Mouse (Mus musculus): Measurements from ENCODE around the gene Tcaf2. TPM values are rescaled to one million over a fixed set of nuclear protein-coding genes. Genes with fewer than 3 reads are reported as not detected.

Gene Tcaf2
- polyA plus RNA-seq, 1 experiment from 2014 or later = 2.3 TPM

GRCm38 (mm10) chr6:42616904-42617303, 28.1 kb downstream of the Tcaf2 start:
- 81% methylated on average over 2 of the region's 2 CpGs for WGBS
- Histone ChIP-seq H3K4me1 (no peaks in the 10 kb centered on the region), H3K36me3 (no peaks in the 10 kb centered on the region), H3K9ac (no peak overlapping the region), H3K4me2 (no peak overlapping the region), H3K4me3 (no peak overlapping the region), H3K27ac (replicated peaks) (no peak overlapping the region), H3K27me3 (replicated peaks) (no peaks in the 10 kb centered on the region), H3K9me3 (no peaks in the 10 kb centered on the region)
- no peak for ATAC-seq (ENCODE audit: extremely low read depth, insufficient number of reproducible peaks, low FRiP score, low TSS enrichment)

DNA sequence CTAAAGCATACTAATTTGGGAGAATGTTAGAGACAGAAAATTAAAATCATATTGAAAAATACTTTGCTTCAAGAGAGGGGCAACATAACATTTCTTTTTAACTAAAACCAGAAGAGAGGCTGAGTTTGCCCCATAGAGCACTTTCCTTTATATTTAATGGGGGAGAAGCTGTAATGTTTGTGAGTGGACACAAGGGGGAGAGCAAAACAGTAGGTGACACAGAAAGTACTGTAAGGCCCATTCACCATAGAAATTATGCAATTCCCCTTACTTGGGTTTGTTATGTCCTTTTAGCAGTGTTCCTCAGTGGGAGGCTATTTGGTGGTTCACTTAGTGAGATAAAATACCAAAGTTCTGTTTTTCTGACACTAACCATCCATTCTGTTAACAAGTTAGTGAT, 32.8 kb downstream of the Tcaf2 start:
- Histone ChIP-seq H3K36me3 (no peaks in the 10 kb centered on the region), H3K9me3 (0 out of 2 replicates have a peak, but pooled peaks cover 4% of the 10 kb centered on the region), H3K4me3 (no peak overlapping the region), H3K27me3 (replicated peaks) (no peaks in the 10 kb centered on the region), H3K27ac (replicated peaks) (no peak overlapping the region), H3K9ac (no peak overlapping the region), H3K4me2 (no peak overlapping the region), H3K4me1 (peaks cover 7% of the 10 kb centered on the region)
- ATAC-seq (ENCODE audit: extremely low read depth, insufficient number of reproducible peaks, low FRiP score, low TSS enrichment) = no peak

DNA sequence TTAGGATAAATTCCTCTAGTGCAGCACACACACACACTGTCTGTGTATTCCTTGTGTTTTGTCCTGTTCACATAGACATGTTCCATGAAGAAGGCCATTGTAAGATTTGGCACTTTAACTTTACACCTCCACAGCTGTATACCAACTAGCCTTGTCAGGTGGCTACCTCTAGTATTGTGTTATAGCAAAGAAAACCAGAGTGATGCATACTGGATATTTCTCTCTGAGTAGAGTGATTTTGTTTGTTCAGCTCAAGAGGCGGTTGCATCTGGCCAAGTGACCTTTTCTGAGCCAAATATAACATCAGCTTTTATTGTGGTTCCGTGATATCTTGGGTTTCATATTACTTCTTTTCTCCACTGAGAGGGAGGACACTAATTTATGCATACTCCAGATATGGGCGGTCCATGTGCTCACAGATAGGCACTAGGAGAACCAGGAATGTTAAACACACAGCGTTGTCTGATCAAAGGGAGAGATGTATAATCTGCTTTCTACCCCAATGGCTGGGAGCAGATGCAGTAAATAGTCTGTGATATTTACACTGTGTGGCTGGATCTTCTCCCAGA, 34.0 kb downstream of the Tcaf2 start:
- H3K27ac ChIP-seq (replicated peaks) = no peak overlapping the region
- H3K4me1 ChIP-seq = peaks cover 7% of the 10 kb centered on the region
- no peak overlapping the region for H3K4me3 ChIP-seq
- WGBS = 33% methylated on average over 4 of the region's 4 CpGs
- H3K36me3 ChIP-seq = no peaks in the 10 kb centered on the region
- H3K9ac ChIP-seq = no peak overlapping the region
- ATAC-seq (ENCODE audit: extremely low read depth, insufficient number of reproducible peaks, low FRiP score, low TSS enrichment) = no peak
- no peak overlapping the region for H3K4me2 ChIP-seq
- 0 out of 2 replicates have a peak, but pooled peaks cover 4% of the 10 kb centered on the region for H3K9me3 ChIP-seq
- H3K27me3 ChIP-seq (replicated peaks) = no peaks in the 10 kb centered on the region

- no peak for ATAC-seq (ENCODE audit: extremely low read depth, insufficient number of reproducible peaks, low FRiP score, low TSS enrichment)
- 72% methylated on average over 4 of the region's 4 CpGs for WGBS
- Histone ChIP-seq H3K9ac (no peak within 1 kb of the TSS), H3K4me1 (no peaks in the 10 kb centered on the region), H3K36me3 (no peaks in the 10 kb centered on the region), H3K4me2 (no peak within 1 kb of the TSS), H3K9me3 (no peaks in the 10 kb centered on the region), H3K27me3 (replicated peaks) (no peaks in the 10 kb centered on the region), H3K27ac (replicated peaks) (no peak within 1 kb of the TSS), H3K4me3 (no peak within 1 kb of the TSS)
These were observed 47.5 kb downstream of the Tcaf2 start, which contains the start of gene Tcaf3 for GRCm38 (mm10) chr6:42597592-42597991. Tcaf3 (minus strand) TSS chr6:42597692.

DNA sequence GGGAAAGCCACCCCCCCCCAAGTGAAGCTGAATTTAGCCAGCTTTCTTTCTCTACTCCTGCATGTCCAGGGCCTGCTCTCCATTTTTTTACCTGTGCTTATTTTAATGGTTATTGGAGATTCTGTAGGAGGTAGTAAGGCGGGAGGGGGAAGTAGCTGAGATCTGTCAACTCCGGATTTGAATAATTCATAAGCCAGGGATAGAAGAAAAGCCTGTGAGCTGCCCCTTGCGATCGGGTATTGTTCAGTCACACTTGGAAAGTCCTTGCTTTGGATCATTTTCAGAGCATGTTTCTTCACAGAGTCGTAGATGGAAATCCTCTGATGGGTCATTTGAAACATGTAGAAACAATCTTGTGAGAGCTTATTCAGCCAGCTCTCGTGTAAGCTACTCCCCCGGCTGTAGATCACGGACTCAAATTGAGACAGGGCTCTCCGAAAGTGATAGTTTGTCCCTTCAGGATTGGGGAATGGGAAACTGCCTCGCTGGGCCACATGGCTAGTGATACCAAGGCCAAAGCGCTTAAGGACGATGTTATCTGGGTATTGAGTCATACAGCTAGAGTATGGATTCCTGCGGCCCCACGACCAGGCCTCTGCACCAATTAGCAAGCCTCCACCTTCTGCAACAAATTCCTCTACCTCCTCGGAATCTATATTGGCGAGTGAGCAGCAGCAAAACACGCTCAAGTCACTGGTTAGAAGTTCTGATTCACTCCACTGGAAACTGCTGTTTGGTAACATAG, 51.7 kb downstream of the Tcaf2 start:
- no peak for ATAC-seq (ENCODE audit: extremely low read depth, insufficient number of reproducible peaks, low FRiP score, low TSS enrichment)
- H3K9ac ChIP-seq = no peak overlapping the region
- H3K4me1 ChIP-seq = no peaks in the 10 kb centered on the region
- no peak overlapping the region for H3K27ac ChIP-seq (replicated peaks)
- H3K4me3 ChIP-seq = no peak overlapping the region
- no peaks in the 10 kb centered on the region for H3K9me3 ChIP-seq
- H3K36me3 ChIP-seq = no peaks in the 10 kb centered on the region
- H3K27me3 ChIP-seq (replicated peaks) = no peaks in the 10 kb centered on the region
- 67% methylated on average over 17 of the region's 17 CpGs for WGBS
- H3K4me2 ChIP-seq = no peak overlapping the region

DNA sequence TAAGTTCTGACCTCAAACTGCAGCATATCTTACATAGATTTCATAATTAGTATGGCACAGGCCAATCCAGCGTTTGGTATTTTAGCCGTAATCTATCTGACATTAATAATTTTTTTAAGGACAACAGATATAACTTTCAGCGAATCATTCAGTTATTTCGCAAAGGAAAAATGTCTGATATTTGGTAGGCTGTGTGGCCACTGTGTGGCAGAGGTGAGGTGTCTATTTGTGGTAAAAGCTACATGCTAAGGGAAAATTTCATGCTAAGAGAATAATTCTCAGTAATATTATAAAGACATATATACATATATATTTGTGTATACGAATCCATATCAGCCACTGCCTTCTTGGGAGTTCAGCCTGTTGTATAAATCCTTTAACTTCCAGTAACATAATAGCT, 58.5 kb downstream of the Tcaf2 start:
- Histone ChIP-seq H3K9me3 (no peaks in the 10 kb centered on the region), H3K27ac (replicated peaks) (no peak overlapping the region), H3K4me3 (no peak overlapping the region), H3K4me1 (peaks cover 10% of the 10 kb centered on the region; the same call in 1 of the 2 replicates), H3K27me3 (replicated peaks) (0 out of 2 replicates have a peak, but pooled peaks cover 2% of the 10 kb centered on the region), H3K9ac (no peak overlapping the region), H3K4me2 (no peak overlapping the region), H3K36me3 (no peaks in the 10 kb centered on the region)
- no peak for ATAC-seq (ENCODE audit: extremely low read depth, insufficient number of reproducible peaks, low FRiP score, low TSS enrichment)
- 69% methylated on average over 5 of the region's 5 CpGs for WGBS

- WGBS = 2% methylated on average over 7 of the region's 7 CpGs
- Histone ChIP-seq H3K27me3 (replicated peaks) (0 out of 2 replicates have a peak, but pooled peaks cover 2% of the 10 kb centered on the region), H3K4me3 (peak overlapping the region; percentile 34), H3K9ac (no peak overlapping the region), H3K4me2 (peak overlapping the region; percentile 65), H3K9me3 (no peaks in the 10 kb centered on the region), H3K36me3 (no peaks in the 10 kb centered on the region), H3K4me1 (peaks cover 10% of the 10 kb centered on the region; the same call in 1 of the 2 replicates), H3K27ac (replicated peaks) (no peak overlapping the region)
- ATAC-seq (ENCODE audit: extremely low read depth, insufficient number of reproducible peaks, low FRiP score, low TSS enrichment) = no peak
These were observed 61.6 kb downstream of the Tcaf2 start for GRCm38 (mm10) chr6:42583488-42583872.

DNA sequence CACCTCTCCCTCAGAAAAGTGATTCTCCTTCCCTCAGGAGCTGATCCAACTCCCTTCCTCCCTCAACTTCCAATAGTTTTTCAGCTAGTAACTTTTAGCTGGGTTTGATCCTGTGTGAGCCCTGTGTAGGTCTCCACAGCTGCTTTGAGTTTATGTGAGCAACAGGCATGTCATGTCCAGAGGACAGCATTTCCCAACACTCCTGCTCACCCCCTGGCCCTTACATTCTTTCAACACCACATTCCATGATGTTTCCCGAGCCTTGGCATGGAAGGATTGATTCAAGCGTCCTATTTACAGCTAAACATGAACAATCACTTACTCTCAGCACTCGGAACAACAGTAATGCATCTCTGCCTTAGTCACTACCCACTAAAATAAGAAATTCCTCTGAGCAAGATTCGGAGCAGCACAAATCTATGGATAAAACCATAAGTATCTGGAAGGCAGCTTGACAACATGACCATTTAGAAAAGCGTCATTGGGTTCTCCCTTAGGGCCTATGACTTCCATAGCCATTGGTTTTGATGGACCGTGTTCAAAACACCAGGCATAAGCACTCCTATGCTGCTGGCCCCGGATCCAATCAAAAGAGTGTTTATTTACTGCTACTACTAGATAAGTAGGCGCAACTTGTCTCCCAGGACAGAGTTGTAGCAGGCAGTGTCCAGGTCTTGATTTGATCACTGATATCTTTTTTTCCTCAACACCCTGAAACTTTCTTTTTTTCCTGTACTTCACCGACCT, 62.1 kb downstream of the Tcaf2 start:
- H3K4me3 ChIP-seq = peak overlapping the region; percentile 34
- 45% methylated on average over 9 of the region's 9 CpGs for WGBS
- no peak for ATAC-seq (ENCODE audit: extremely low read depth, insufficient number of reproducible peaks, low FRiP score, low TSS enrichment)
- H3K4me2 ChIP-seq = peak overlapping the region; percentile 65
- H3K36me3 ChIP-seq = no peaks in the 10 kb centered on the region
- H3K27ac ChIP-seq (replicated peaks) = no peak overlapping the region
- H3K27me3 ChIP-seq (replicated peaks) = no peaks in the 10 kb centered on the region
- H3K4me1 ChIP-seq = peaks cover 10% of the 10 kb centered on the region; the same call in 1 of the 2 replicates
- H3K9me3 ChIP-seq = no peaks in the 10 kb centered on the region
- no peak overlapping the region for H3K9ac ChIP-seq

GRCm38 (mm10) chr6:42578678-42579077, 66.4 kb downstream of the Tcaf2 start:
- no peak for ATAC-seq (ENCODE audit: extremely low read depth, insufficient number of reproducible peaks, low FRiP score, low TSS enrichment)
- H3K36me3 ChIP-seq = no peaks in the 10 kb centered on the region
- peaks cover 10% of the 10 kb centered on the region; the same call in 1 of the 2 replicates for H3K4me1 ChIP-seq
- no peak overlapping the region for H3K27ac ChIP-seq (replicated peaks)
- H3K27me3 ChIP-seq (replicated peaks) = no peaks in the 10 kb centered on the region
- H3K9me3 ChIP-seq = no peaks in the 10 kb centered on the region
- no peak overlapping the region for H3K4me2 ChIP-seq
- H3K4me3 ChIP-seq = no peak overlapping the region
- no peak overlapping the region for H3K9ac ChIP-seq
- WGBS = 52% methylated on average over 4 of the region's 4 CpGs

- no peaks in the 10 kb centered on the region for H3K36me3 ChIP-seq
- H3K4me2 ChIP-seq = no peak overlapping the region
- H3K27ac ChIP-seq (replicated peaks) = no peak overlapping the region
- 65% methylated on average over 2 of the region's 2 CpGs for WGBS
- H3K9ac ChIP-seq = no peak overlapping the region
- H3K9me3 ChIP-seq = no peaks in the 10 kb centered on the region
- no peak overlapping the region for H3K4me3 ChIP-seq
- 0 out of 2 replicates have a peak, but pooled peaks cover under 1% of the 10 kb centered on the region for H3K4me1 ChIP-seq
- no peaks in the 10 kb centered on the region for H3K27me3 ChIP-seq (replicated peaks)
- no peak for ATAC-seq (ENCODE audit: extremely low read depth, insufficient number of reproducible peaks, low FRiP score, low TSS enrichment)
These were observed 67.6 kb downstream of the Tcaf2 start for GRCm38 (mm10) chr6:42577433-42577832.

All from heart, embryonic 13.5 days (tissue).